Mouse (Mus musculus): ENCODE measurements around the gene Ubald2. TPM values are rescaled to one million over a fixed set of nuclear protein-coding genes. Genes with fewer than 3 reads are reported as not detected.
"Not testable (repeated sequence)": the region's sequence is repeated elsewhere in the genome, so short reads cannot be mapped to it uniquely, and the experiment has no call there.

The Ubald2 gene
- total RNA-seq, 2 experiments from 2014 or later: 30.9 to 42.6 TPM

- DNase-seq: no peak
Observed at GRCm38 (mm10) chr11:116413631-116414022, 20.3 kb upstream of the Ubald2 start.

GRCm38 (mm10) chr11:116416196-116416943 is 17.5 kb upstream of the Ubald2 start:
- no peak for DNase-seq

GRCm38 (mm10) chr11:116417054-116417453 is 16.8 kb upstream of the Ubald2 start:
- DNase-seq: no peak

GRCm38 (mm10) chr11:116418194-116418840 is 15.6 kb upstream of the Ubald2 start:
- DNase-seq: no peak

GRCm38 (mm10) chr11:116418841-116419462 is 14.9 kb upstream of the Ubald2 start:
- no peak for DNase-seq

- no peak for DNase-seq
Observed at GRCm38 (mm10) chr11:116421102-116421501, 12.8 kb upstream of the Ubald2 start.

GRCm38 (mm10) chr11:116422562-116422961 is 11.3 kb upstream of the Ubald2 start:
- DNase-seq: no peak

GRCm38 (mm10) chr11:116423214-116423613 is 10.7 kb upstream of the Ubald2 start:
- DNase-seq: no peak

GRCm38 (mm10) chr11:116423782-116424620 is 9.9 kb upstream of the Ubald2 start:
- no peak for DNase-seq

- DNase-seq: no peak
Observed at GRCm38 (mm10) chr11:116424621-116425407, 9.1 kb upstream of the Ubald2 start.

- not testable (repeated sequence) for DNase-seq
Observed at GRCm38 (mm10) chr11:116426328-116426727, 7.6 kb upstream of the Ubald2 start.

- no peak for DNase-seq
Observed at GRCm38 (mm10) chr11:116426852-116427575, 6.9 kb upstream of the Ubald2 start.

GRCm38 (mm10) chr11:116428872-116429859 is 4.7 kb upstream of the Ubald2 start:
- DNase-seq: no peak

- no peak for DNase-seq
Observed at GRCm38 (mm10) chr11:116429862-116430613, 3.9 kb upstream of the Ubald2 start.

GRCm38 (mm10) chr11:116430723-116431427 is 3.0 kb upstream of the Ubald2 start:
- DNase-seq: no peak

GRCm38 (mm10) chr11:116431428-116432077 is 2.3 kb upstream of the Ubald2 start:
- DNase-seq: no peak

GRCm38 (mm10) chr11:116432127-116432526 is 1.8 kb upstream of the Ubald2 start:
- no peak for DNase-seq

All from adrenal gland, postnatal 36 days (tissue).